Mouse (Mus musculus) liver, embryonic 15.5 days (tissue): ENCODE results near the gene Dlg2. TPM values are rescaled to one million over a fixed set of nuclear protein-coding genes. Genes with fewer than 3 reads are reported as not detected.

Experiments used
- ATAC-seq: fragments of 200-750 bp; cut with Nextera tagmentation; 2 replicates; pipeline ENCODE4 v1.8.0; 2017; ENCODE audit warnings: moderate number of reproducible peaks, mild to moderate bottlenecking, moderate library complexity; ENCODE audit not compliant: insufficient read depth
- H3K27ac ChIP-seq: fragments of 300-500 bp; sonication (generic); replicated peaks from 2 replicates; pipeline ENCODE4 v1.5.1; 2015; ENCODE audit warnings: mild to moderate bottlenecking, inconsistent platforms
- H3K27me3 ChIP-seq: fragments of 300-500 bp; sonication (generic); 2 replicates; pipeline ENCODE4 v1.6.1; 2015; ENCODE audit warnings: mild to moderate bottlenecking, inconsistent platforms
- H3K36me3 ChIP-seq: fragments of 300-500 bp; sonication (generic); replicated peaks from 2 replicates; pipeline ENCODE4 v1.6.1; 2015; ENCODE audit warnings: moderate library complexity, mild to moderate bottlenecking, inconsistent platforms
- H3K4me1 ChIP-seq: fragments of 300-500 bp; sonication (generic); replicated peaks from 2 replicates; pipeline ENCODE4 v1.6.1; 2015; ENCODE audit warnings: inconsistent platforms
- H3K4me2 ChIP-seq: fragments of 300-500 bp; sonication (generic); 2 replicates; pipeline ENCODE4 v1.6.1; 2015; ENCODE audit warnings: moderate library complexity, mild to moderate bottlenecking, inconsistent platforms
- H3K4me3 ChIP-seq: fragments of 300-500 bp; sonication (generic); replicated peaks from 2 replicates; pipeline ENCODE4 v1.5.1; 2015; ENCODE audit warnings: mild to moderate bottlenecking, inconsistent platforms
- H3K9ac ChIP-seq: fragments of 300-500 bp; sonication (generic); 2 replicates; pipeline ENCODE4 v1.6.1; 2015; ENCODE audit warnings: moderate library complexity, mild to moderate bottlenecking, inconsistent platforms
- H3K9me3 ChIP-seq: fragments of 300-500 bp; sonication (generic); replicated peaks from 2 replicates; pipeline ENCODE4 v1.6.1; 2016; ENCODE audit warnings: inconsistent platforms
- WGBS: fragments of 180-500 bp; shearing (Covaris S2); methylation state at CpG from one replicate; pipeline ENCODE4 v1.1.7; 2015; ENCODE audit warnings: mixed read lengths; ENCODE audit not compliant: insufficient replicate concordance; 5-methylcytosine and 5-hydroxymethylcytosine counted together
- polyA plus RNA-seq: library from polyadenylated mRNA; unstranded; fragments of >200 nt; fragmentation: Nextera tagmentation; extraction: Ambion mirVana; gene quantifications from 2 replicates; pipeline ENCODE4 v1.2.1, GENCODE M21; 2015

Dlg2 gene
- polyA plus RNA-seq, 1 experiment from 2014 or later = 0.60 TPM

GRCm38 (mm10) chr7:92420474-92420873 is 1944.0 kb downstream of the Dlg2 start:
- 64% methylated on average over 10 of the region's 10 CpGs for WGBS
- Histone ChIP-seq H3K27ac (no peak overlapping the region), H3K36me3 (no peaks in the 10 kb centered on the region), H3K4me2 (no peak overlapping the region), H3K4me3 (no peak overlapping the region), H3K27me3 (no peaks in the 10 kb centered on the region), H3K9me3 (no peaks in the 10 kb centered on the region), H3K9ac (no peak overlapping the region), H3K4me1 (no peaks in the 10 kb centered on the region)
- no peak for ATAC-seq

GRCm38 (mm10) chr7:92423017-92423416 is 1946.5 kb downstream of the Dlg2 start:
- WGBS = 76% methylated on average over 3 of the region's 3 CpGs
- H3K9me3 ChIP-seq = no peaks in the 10 kb centered on the region
- no peaks in the 10 kb centered on the region for H3K27me3 ChIP-seq
- ATAC-seq = no peak
- H3K4me1 ChIP-seq = peaks cover 8% of the 10 kb centered on the region
- H3K4me2 ChIP-seq = no peak overlapping the region
- no peak overlapping the region for H3K27ac ChIP-seq
- no peaks in the 10 kb centered on the region for H3K36me3 ChIP-seq
- H3K9ac ChIP-seq = no peak overlapping the region
- no peak overlapping the region for H3K4me3 ChIP-seq

DNA sequence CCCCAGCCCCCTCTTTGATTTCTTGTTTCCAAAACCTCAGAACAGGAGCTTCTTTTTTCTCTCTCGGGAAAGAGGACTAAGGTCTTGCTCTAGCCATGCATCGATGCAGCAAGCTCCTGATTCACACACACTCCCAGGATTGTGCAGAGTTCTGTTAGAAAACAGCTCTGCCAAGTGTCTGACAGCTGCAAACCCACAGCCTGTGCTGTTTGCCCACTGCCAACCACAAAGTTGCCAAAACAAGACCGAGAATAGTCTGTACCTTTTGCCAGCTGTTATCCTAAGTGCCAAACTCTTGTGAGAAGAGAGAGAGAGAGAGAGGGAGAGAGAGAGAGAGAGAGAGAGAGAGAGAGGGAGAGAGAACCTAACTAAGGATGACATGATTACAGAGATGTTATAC is 1948.2 kb downstream of the Dlg2 start:
- 70% methylated on average over 3 of the region's 3 CpGs for WGBS
- no peak overlapping the region for H3K9ac ChIP-seq
- ATAC-seq = no peak

DNA sequence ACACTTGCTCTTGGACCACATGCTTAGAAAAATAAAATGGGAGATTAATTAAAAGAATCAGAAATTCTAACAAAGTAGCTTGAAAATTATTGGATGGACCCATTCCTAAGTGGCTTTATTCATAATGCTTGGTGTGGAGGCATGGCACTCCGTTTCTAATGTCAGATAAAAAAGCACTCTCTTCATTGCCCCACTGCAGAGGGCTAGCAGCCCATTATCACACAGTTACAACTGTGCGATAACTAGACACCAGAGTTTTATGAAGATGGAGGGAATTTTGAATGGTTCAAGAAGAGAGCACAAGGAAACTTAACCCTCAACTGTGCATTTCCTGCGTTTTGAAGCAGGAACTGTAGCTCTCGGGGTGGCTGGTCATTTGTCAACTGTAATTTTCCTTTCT is 1950.8 kb downstream of the Dlg2 start:
- no peak overlapping the region for H3K9ac ChIP-seq
- 32% methylated on average over 4 of the region's 4 CpGs for WGBS
- peak; percentile 63; the same call in 1 of the 2 replicates for ATAC-seq
- no peak overlapping the region for H3K27ac ChIP-seq
- H3K4me3 ChIP-seq = no peak overlapping the region
- 0 out of 2 replicates have a peak overlapping the region, but pooled peaks have one; percentile 4 for H3K4me2 ChIP-seq
- peaks cover 27% of the 10 kb centered on the region for H3K4me1 ChIP-seq
- no peaks in the 10 kb centered on the region for H3K36me3 ChIP-seq
- H3K9me3 ChIP-seq = no peaks in the 10 kb centered on the region
- H3K27me3 ChIP-seq = no peaks in the 10 kb centered on the region

More for the DNA sequence above, 1948.2 kb downstream of the Dlg2 start:
- H3K27me3 ChIP-seq = no peaks in the 10 kb centered on the region
- H3K27ac ChIP-seq = no peak overlapping the region
- H3K9me3 ChIP-seq = no peaks in the 10 kb centered on the region
- no peak overlapping the region for H3K4me2 ChIP-seq
- no peak overlapping the region for H3K4me3 ChIP-seq
- no peaks in the 10 kb centered on the region for H3K36me3 ChIP-seq
- H3K4me1 ChIP-seq = peaks cover 18% of the 10 kb centered on the region

DNA sequence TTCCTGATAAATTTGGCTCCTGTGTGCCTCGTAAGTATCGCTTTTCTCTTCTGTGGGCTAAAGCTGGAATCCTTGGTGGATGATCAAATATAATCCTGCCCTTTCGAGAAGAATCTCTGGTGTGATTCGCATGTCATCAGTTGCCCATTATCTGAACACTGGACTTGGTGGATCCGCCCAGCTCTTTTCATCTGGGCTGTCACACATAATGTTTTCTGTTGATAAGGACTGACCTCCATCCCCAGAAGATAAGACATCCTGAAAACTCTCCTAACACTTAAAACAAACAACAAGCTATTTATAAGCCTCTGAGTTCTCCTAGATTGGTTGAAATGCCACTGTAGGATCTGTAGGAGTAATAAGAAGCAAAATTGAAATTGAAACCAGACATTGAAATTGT is 1952.2 kb downstream of the Dlg2 start:
- Histone ChIP-seq H3K4me2 (peak overlapping the region; percentile 25; the same call in 1 of the 2 replicates), H3K4me1 (peaks cover 27% of the 10 kb centered on the region), H3K27ac (no peak overlapping the region), H3K9ac (no peak overlapping the region), H3K27me3 (no peaks in the 10 kb centered on the region), H3K36me3 (no peaks in the 10 kb centered on the region), H3K9me3 (no peaks in the 10 kb centered on the region), H3K4me3 (no peak overlapping the region)
- WGBS = 34% methylated on average over 5 of the region's 5 CpGs
- ATAC-seq = peak; percentile 72

GRCm38 (mm10) chr7:92430254-92430653 is 1953.8 kb downstream of the Dlg2 start:
- H3K27ac ChIP-seq = no peak overlapping the region
- ATAC-seq = peak; percentile 54
- WGBS = 15% methylated on average over 2 of the region's 2 CpGs

GRCm38 (mm10) chr7:92437168-92437567 is 1960.7 kb downstream of the Dlg2 start:
- no peaks in the 10 kb centered on the region for H3K27me3 ChIP-seq
- H3K36me3 ChIP-seq = no peaks in the 10 kb centered on the region
- H3K4me3 ChIP-seq = no peak overlapping the region
- H3K9me3 ChIP-seq = no peaks in the 10 kb centered on the region
- H3K27ac ChIP-seq = no peak overlapping the region
- H3K9ac ChIP-seq = no peak overlapping the region
- ATAC-seq = no peak
- no peaks in the 10 kb centered on the region for H3K4me1 ChIP-seq
- no peak overlapping the region for H3K4me2 ChIP-seq
- WGBS = 69% methylated on average over 2 of the region's 2 CpGs

More at GRCm38 (mm10) chr7:92430254-92430653, 1953.8 kb downstream of the Dlg2 start:
- Histone ChIP-seq H3K27me3 (no peaks in the 10 kb centered on the region), H3K4me3 (no peak overlapping the region), H3K36me3 (no peaks in the 10 kb centered on the region), H3K9me3 (no peaks in the 10 kb centered on the region), H3K4me1 (peaks cover 27% of the 10 kb centered on the region), H3K9ac (no peak overlapping the region), H3K4me2 (no peak overlapping the region)

DNA sequence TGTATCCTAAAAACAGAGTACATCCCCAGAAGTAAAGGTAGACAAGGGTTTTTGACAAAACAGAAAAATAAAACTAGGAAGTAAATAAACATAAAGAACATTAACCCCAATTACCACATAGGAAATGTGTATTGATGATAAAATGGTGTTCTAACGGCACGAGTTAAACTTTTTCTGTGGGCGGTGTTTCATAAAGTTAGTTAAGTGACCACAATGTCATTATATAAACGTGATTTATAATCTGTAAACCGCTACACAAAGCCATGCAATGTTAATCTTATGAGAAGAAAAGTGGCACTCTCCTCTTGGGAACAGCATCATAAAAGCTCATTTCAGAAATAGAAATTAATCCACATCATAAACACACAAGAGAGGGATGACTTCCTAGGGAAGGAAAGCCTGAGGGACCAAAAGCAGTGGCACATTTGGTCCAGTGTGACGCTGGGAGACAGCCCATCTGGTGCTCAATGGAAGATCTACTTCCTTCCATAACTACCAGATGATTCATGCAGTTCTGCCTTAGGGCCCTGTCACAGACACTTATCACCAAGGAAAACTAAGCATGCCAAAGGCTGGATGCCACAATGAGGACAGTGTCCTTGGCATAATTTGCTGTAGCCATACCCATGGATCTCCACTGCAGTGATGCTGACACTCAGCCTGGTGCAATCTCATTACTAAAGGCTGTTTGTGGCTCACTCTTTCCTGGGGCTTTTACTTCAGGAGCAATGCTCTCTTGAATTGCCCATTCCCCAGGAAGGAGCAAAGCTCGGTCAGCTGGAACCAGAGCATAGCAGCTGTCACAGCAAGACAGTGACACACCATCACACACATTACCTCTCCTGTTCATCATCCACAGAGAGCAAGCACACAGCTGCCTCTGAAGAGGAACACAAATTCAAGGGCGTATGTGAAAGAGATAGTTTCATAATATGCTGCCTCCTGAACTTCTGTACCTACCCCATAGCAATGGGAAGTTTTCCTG is 1963.3 kb downstream of the Dlg2 start:
- Histone ChIP-seq H3K4me1 (no peaks in the 10 kb centered on the region), H3K36me3 (no peaks in the 10 kb centered on the region), H3K27me3 (no peaks in the 10 kb centered on the region), H3K27ac (no peak overlapping the region), H3K4me2 (no peak overlapping the region), H3K9ac (no peak overlapping the region), H3K9me3 (no peaks in the 10 kb centered on the region), H3K4me3 (no peak overlapping the region)
- WGBS = 52% methylated on average over 8 of the region's 8 CpGs
- ATAC-seq = no peak; the same call in 1 of the 2 replicates

DNA sequence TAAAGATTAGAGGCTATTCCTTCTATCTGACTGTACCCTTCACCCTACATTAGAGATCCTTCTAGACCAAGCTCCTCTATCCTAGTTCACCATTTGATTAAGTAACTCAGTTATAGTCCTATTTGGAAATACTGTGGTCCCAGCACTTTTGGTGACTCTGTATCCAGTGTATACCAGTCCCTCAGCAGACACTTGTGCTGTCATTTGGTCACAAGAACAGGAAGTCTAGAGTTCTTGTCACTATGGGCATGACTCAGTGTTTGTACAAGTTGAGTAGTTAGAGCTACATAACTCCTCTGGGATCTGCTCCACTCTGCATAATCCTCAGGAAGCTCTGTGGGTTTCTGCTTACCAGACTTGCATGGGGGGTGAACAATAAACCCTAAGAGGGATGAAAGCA is 1965.1 kb downstream of the Dlg2 start:
- H3K4me1 ChIP-seq = no peaks in the 10 kb centered on the region
- no peak overlapping the region for H3K9ac ChIP-seq
- H3K9me3 ChIP-seq = no peaks in the 10 kb centered on the region
- H3K4me2 ChIP-seq = no peak overlapping the region
- ATAC-seq = 0 out of 2 replicates have a peak, but pooled peaks have one; percentile 22
- H3K27me3 ChIP-seq = no peaks in the 10 kb centered on the region
- no peak overlapping the region for H3K27ac ChIP-seq
- no peak overlapping the region for H3K4me3 ChIP-seq
- no peaks in the 10 kb centered on the region for H3K36me3 ChIP-seq

- 42% methylated on average over 4 of the region's 4 CpGs for WGBS
- Histone ChIP-seq H3K9me3 (no peaks in the 10 kb centered on the region), H3K36me3 (no peaks in the 10 kb centered on the region), H3K27ac (no peak overlapping the region), H3K9ac (no peak overlapping the region), H3K4me2 (no peak overlapping the region), H3K27me3 (no peaks in the 10 kb centered on the region), H3K4me3 (no peak overlapping the region), H3K4me1 (no peaks in the 10 kb centered on the region)
- no peak for ATAC-seq
These were observed 1965.6 kb downstream of the Dlg2 start for GRCm38 (mm10) chr7:92442082-92442481.

GRCm38 (mm10) chr7:92447938-92448337 is 1971.5 kb downstream of the Dlg2 start:
- H3K9me3 ChIP-seq = no peaks in the 10 kb centered on the region
- H3K36me3 ChIP-seq = no peaks in the 10 kb centered on the region
- no peaks in the 10 kb centered on the region for H3K27me3 ChIP-seq
- no peak overlapping the region for H3K9ac ChIP-seq
- ATAC-seq = no peak
- WGBS = 55% methylated on average over 6 of the region's 6 CpGs
- H3K27ac ChIP-seq = no peak overlapping the region
- H3K4me3 ChIP-seq = no peak overlapping the region
- no peaks in the 10 kb centered on the region for H3K4me1 ChIP-seq
- no peak overlapping the region for H3K4me2 ChIP-seq
